Mouse (Mus musculus): Measurements from ENCODE around the gene Vmn1r158. TPM values are rescaled to one million over a fixed set of nuclear protein-coding genes. Genes with fewer than 3 reads are reported as not detected.
"Not testable (repeated sequence)": the region's sequence is repeated elsewhere in the genome, so short reads cannot be mapped to it uniquely, and the experiment has no call there.

Gene Vmn1r158
- total RNA-seq (2015) (not detected in 2 replicates), total RNA-seq (2017) (not detected in 2 replicates)

GRCm38 (mm10) chr7:22790682-22791081, at the start of gene Vmn1r158:
Vmn1r158 (minus strand) TSS chr7:22790782.
- not testable (repeated sequence) for ATAC-seq (replicated peaks; ENCODE audit: poor library complexity)

- not testable (repeated sequence) for ATAC-seq (replicated peaks; ENCODE audit: poor library complexity)
These were observed 14.6 kb downstream of the Vmn1r158 start for GRCm38 (mm10) chr7:22775981-22776380.

GRCm38 (mm10) chr7:22761397-22761796, 29.2 kb downstream of the Vmn1r158 start, which contains the start of gene Vmn1r157:
Vmn1r157 (plus strand) TSS chr7:22761697.
- not testable (repeated sequence) for ATAC-seq (replicated peaks; ENCODE audit: poor library complexity)

Other genes starting within 250 kb of the Vmn1r158 start
- not detected in 2 replicates for gene Gm4201, start 225.4 kb downstream of the Vmn1r158 start, total RNA-seq (2015)
- gene Gm4201, start 225.4 kb downstream of the Vmn1r158 start, total RNA-seq (2017), result not detected in 2 replicates
- gene Gm4565, start 202.7 kb downstream of the Vmn1r158 start, total RNA-seq (2015), result not detected in 2 replicates
- gene Gm4565, start 202.7 kb downstream of the Vmn1r158 start, total RNA-seq (2017), result not detected in 2 replicates
- not detected in 2 replicates for gene Vmn1r155, start 132.8 kb downstream of the Vmn1r158 start, total RNA-seq (2015)
- gene Vmn1r155, start 132.8 kb downstream of the Vmn1r158 start, total RNA-seq (2017), result not detected in 2 replicates
- not detected in 2 replicates for gene Gm8693, start 98.5 kb downstream of the Vmn1r158 start, total RNA-seq (2015)
- gene Gm8693, start 98.5 kb downstream of the Vmn1r158 start, total RNA-seq (2017), result not detected in 2 replicates
- gene Gm4567, start 71.1 kb downstream of the Vmn1r158 start, total RNA-seq (2015), result not detected in 2 replicates
- gene Gm4567, start 71.1 kb downstream of the Vmn1r158 start, total RNA-seq (2017), result not detected in 2 replicates
- gene Vmn1r157, start 29.1 kb downstream of the Vmn1r158 start, total RNA-seq (2015), result not detected in 2 replicates
- not detected in 2 replicates for gene Vmn1r157, start 29.1 kb downstream of the Vmn1r158 start, total RNA-seq (2017)
- not detected in 2 replicates for gene Vmn1r159, start 52.8 kb upstream of the Vmn1r158 start, total RNA-seq (2015)
- gene Vmn1r159, start 52.8 kb upstream of the Vmn1r158 start, total RNA-seq (2017), result not detected in 2 replicates
- gene Vmn1r160, start 80.4 kb upstream of the Vmn1r158 start, total RNA-seq (2015), result not detected in 2 replicates
- not detected in 2 replicates for gene Vmn1r160, start 80.4 kb upstream of the Vmn1r158 start, total RNA-seq (2017)
- gene Gm4214, start 193.9 kb upstream of the Vmn1r158 start, total RNA-seq (2015), result not detected in 2 replicates
- not detected in 2 replicates for gene Gm4214, start 193.9 kb upstream of the Vmn1r158 start, total RNA-seq (2017)
- gene Gm4216, start 229.1 kb upstream of the Vmn1r158 start, total RNA-seq (2015), result not detected in 2 replicates
- not detected in 2 replicates for gene Gm4216, start 229.1 kb upstream of the Vmn1r158 start, total RNA-seq (2017)

All from megakaryocyte progenitor cell, adult 5-6 weeks (primary cell).